Mouse (Mus musculus): Measurements from ENCODE around the gene Pqlc2.

Gene Pqlc2

DNA sequence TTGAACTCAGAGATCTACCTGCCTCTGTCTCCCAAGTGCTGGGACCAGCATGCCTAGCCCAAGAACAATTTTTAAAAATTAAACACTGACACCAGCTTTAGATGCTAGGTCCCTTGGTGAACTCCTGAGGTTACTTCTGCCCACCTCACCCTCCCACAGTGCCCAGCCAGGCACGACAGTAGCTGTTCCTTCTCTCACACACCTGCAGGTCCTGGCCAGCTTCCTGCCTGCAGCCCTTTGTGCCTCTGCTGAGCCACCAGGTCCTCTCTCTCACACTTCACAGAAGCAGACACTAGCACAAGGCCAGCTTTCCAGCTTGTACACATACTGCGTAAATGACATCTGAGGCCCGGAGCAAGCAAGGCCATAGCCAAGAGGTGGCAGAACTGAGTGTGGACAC lies 5.0 kb downstream of the Pqlc2 start:
- in situ Hi-C loops (cut with MseI, MboI): no loop called here

DNA sequence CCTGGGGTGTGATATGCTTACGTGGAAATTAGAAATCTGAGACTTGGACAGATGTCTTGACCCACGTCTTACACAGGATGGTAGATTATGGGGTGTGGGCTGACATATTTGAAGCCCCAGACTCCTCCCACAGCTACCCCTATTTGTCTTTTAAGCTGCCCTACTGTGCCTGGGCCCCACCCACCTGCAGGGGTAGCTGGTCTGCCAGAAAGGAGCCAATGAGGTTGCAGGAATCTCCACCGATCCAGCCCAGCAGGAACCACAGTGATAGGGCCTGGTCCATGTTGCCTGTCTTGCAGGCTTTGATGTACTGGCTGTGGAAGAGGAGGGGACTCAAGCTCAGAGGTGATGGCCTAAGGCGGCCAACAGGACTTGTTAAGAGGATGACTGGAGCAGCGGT lies 8.3 kb downstream of the Pqlc2 start:
- in situ Hi-C loops (cut with MseI, MboI): no loop called here

- in situ Hi-C loops (cut with MseI, MboI): no loop called here
Measured at GRCm38 (mm10) chr4:139301780-139302179, 8.7 kb downstream of the Pqlc2 start.

DNA sequence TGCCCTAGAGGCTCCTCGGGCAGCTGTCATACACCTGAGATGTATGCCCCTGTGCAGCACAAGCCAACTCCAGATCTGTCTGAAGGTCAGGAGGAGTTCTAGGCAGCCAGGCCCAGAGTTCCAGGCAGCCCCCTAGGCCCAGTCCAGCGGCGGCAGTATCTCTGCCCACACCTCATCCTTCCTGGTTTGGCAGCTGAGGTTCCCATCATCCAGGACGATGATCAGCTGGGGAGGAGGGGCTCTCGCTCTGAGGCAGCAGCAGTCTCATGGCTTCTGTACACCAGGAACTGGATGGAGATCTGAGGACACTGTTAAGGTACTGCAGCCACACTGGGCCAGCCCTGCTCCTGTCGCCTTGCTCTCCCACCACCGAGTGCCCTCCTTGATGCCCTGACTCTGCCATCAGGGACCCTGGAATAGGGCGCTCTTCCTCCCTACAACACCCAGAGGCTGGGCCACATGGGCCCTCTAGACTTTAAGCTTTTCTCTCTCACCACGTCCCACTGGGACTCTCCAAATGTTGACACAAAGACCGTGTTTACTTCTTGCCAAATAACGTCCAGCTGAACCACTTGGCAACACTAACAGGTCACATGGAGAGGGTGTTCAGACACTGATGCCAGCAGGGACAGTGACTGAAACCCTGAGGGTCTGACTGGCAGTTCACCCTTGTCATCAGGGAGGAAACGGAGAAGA lies 11.7 kb downstream of the Pqlc2 start:
- in situ Hi-C loops (cut with MseI, MboI): no loop called here

DNA sequence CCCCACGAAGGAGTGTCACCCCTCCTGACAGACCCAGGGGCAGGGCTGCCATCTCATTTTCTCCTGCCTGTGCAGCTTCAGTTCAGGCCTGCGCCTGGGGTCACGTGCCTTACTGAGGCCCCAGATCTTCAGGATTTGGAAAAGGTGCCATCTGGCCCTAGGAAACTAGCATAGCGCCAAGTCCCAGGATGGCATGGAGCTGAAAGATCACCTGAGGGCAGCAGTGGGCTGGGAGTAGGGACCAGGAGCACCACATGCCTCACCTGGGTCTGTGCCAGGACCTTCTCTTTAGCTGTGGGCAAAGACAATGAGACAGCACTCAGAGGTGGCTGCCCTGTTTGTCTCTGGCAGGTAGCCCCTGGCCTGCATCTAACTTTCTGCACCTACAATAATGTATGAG lies 12.9 kb downstream of the Pqlc2 start:
- in situ Hi-C loops (cut with MseI, MboI): no loop called here

- in situ Hi-C loops (cut with MseI, MboI): no loop called here
Measured at GRCm38 (mm10) chr4:139292038-139292437, 18.5 kb downstream of the Pqlc2 start.

DNA sequence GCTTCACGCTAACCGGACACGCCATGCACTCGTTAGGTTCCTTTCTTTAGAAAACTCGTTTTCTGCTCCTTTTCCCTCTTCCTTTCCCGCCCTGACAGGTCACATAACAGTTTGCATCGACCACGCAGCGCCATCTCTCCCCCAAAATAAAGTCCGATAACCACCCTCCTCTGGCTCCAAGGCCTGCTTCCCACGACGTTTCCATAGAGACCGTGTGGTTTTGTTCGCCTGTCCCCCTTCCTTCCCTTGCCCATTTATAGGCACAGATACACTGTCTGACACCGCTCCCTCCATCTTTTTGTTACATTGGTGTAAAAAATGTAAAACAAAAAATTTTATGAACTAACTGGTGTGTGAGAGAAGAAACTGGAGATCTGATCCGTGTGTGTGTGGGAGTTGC lies 19.4 kb downstream of the Pqlc2 start:
- in situ Hi-C loops (cut with MseI, MboI): no loop called here

GRCm38 (mm10) chr4:139289017-139289416 lies 21.5 kb downstream of the Pqlc2 start:
- in situ Hi-C loops (cut with MseI, MboI): no loop called here

- in situ Hi-C loops (cut with MseI, MboI): no loop called here
Measured at GRCm38 (mm10) chr4:139287122-139287863, 23.2 kb downstream of the Pqlc2 start.

DNA sequence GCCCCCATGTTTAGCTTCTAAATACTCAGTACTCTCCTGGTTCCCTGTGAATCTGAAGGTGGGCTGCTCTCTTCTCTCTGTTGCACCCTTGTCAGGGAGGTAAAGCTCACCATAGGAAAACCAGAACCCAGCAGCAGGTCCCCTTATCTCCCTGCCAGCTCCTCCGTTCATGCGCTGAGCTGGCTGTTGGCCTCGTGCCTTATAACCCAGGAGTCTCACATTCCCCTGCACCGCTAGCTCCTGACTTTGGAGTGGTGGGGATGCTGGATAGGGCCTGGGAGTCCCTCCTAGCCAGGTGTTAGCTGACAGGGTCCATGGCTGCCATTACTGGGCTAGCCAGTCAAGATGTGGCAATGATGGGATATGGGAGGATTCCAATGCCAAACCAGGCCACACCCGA lies 24.3 kb downstream of the Pqlc2 start:
- in situ Hi-C loops (cut with MseI, MboI): no loop called here

GRCm38 (mm10) chr4:139284877-139285276 lies 25.6 kb downstream of the Pqlc2 start:
- in situ Hi-C loops (cut with MseI, MboI): no loop called here

GRCm38 (mm10) chr4:139282955-139283417 lies 27.5 kb downstream of the Pqlc2 start:
- in situ Hi-C loops (cut with MseI, MboI): no loop called here

DNA sequence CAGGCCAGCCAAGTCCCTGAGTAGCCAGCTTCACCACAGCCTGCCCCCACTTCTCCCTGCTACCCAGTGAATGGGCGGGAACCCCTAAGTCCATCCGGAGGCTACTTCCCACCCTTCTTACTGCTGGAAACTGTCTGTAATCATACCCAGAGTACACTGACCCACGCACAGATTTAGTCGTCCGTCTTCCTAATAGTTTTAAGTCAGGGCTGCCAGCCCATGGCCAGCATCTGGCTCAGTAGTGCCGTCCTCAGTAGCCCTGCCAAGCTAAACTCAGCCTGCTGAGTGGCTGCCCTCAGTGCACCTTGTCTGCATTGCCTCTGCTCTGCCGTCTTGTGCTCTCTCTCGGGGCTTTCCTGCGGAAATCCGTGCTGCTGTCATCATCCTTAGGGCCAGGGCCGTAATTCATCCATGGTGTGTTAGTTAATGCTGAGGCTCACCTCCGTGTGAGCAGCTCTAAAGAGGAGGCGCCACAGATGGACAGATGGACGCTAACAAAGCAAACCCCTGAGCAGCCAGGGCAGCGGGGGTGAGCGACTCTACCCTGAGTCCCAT lies 28.6 kb downstream of the Pqlc2 start:
- in situ Hi-C loops (cut with MseI, MboI): no loop called here

DNA sequence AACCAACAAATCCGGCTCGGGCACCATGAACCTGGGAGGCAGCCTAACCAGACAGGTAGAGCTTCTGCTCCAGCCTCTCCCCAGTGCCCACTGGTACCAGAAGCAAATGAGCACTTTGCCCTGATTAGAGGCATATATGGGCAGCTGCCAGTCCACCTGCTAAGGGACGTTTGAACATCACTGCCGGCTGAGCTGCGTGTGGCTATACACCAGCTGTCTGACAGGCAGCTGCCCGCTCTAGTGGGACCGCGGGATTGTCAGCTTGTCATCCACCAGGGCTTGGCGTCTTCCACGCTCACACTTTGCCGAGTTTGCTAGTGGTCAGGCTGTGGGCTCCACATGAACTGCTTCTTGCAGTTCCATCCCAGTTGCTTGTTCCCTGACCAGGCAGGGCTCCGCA lies 30.0 kb downstream of the Pqlc2 start:
- in situ Hi-C loops (cut with MseI, MboI): no loop called here

- in situ Hi-C loops (cut with MseI, MboI): no loop called here
Measured at GRCm38 (mm10) chr4:139276411-139276810, 34.1 kb downstream of the Pqlc2 start.

DNA sequence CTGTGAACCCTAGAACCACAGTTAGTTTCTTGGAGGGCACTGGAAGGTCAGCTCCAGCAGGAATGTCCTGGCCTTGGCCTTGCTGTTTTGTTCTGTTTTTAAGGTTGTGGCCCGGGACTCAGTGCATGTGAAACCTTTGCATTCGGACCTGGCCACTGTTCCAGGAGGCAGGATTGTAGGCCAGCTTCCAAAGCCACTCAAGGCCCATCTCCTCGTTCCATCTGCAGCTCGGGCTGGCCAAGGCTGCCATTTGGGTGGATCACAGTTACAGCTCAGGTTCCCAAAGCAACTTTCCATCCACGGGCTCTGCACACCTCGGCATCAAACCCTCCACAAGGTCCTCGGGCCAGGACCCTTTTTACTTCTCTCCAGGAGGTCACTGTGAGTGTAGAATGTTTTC lies 35.9 kb downstream of the Pqlc2 start:
- in situ Hi-C loops (cut with MseI, MboI): no loop called here

DNA sequence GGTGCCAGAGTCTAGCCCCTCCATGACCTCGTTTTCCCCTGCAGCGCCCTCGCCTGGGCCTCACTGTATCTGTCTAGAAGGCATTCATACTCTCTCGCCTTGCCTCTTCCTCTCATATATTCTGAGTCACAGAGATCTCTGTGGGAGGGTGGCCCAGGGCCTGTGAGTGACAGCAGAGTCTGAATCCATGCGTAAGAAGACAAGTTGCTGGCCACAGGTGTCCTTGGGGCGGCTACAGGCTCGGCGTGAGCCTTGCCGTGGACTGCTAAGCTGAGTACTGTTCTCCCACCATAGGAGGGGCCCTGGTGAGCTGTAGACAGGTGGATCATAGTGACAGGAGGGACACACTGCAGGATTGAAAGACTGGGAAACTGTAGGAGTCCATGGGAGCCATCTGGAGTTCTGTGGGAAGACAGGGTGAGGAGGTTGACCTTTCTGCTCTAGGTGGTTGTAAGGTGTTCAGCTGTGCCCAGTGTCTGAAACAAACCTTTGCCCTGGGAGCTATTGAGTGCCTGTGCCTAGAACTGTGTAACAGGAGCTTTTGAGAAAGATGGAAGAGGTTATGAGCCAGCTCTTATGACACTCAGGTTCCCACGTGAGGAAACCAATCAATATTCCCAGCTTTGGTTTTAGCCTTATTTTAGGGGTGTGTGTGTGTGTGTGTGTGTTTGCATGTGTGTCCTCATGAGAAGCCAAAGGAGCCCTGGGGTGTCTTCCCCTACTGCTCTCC lies 37.4 kb downstream of the Pqlc2 start:
- in situ Hi-C loops (cut with MseI, MboI): no loop called here

- in situ Hi-C loops (cut with MseI, MboI): no loop called here
Measured at GRCm38 (mm10) chr4:139271562-139271961, 38.9 kb downstream of the Pqlc2 start.

GRCm38 (mm10) chr4:139270168-139270567 lies 40.3 kb downstream of the Pqlc2 start:
- in situ Hi-C loops (cut with MseI, MboI): no loop called here

GRCm38 (mm10) chr4:139268242-139268641 lies 42.3 kb downstream of the Pqlc2 start:
- in situ Hi-C loops (cut with MseI, MboI): no loop called here

GRCm38 (mm10) chr4:139267335-139267734 lies 43.2 kb downstream of the Pqlc2 start:
- in situ Hi-C loops (cut with MseI, MboI): no loop called here

GRCm38 (mm10) chr4:139266500-139266865 lies 44.0 kb downstream of the Pqlc2 start:
- in situ Hi-C loops (cut with MseI, MboI): no loop called here
